Mouse (Mus musculus): ENCODE data around the gene Hdgfl1.

DNA sequence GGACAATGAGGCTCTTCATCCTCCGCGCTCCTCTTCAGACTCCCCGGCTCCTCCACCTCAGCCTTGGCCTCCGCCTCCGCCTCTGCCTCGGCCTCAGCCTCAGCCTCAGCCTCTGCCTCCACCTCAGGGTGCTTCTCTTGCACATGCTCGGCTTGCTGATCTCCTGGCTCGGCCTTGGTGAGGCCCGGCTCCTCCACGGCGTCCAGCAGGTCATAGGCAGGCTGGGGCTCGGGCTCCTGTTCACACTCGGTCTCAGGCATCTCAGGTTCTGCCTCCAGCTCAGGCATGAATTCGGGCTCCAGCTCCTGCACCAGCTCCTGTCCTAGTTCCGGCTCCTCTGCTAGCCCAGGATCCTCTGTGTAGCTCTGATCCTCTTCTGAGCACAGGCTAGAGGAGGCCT, 541 bp downstream of the Hdgfl1 start:
- TF ChIP-seq EP300 (optimal IDR thresholded peaks at IDR 0.05) (no peak), CTCF (IDR thresholded peaks at IDR 0.05; ENCODE audit: low read depth) (no peak)

All from stomach, postnatal 0 days (tissue).